Mouse (Mus musculus) right cerebral cortex, postnatal 14 days (tissue): ENCODE results near the gene Osbpl3.
A peak's percentile ranks its signal among the peaks of the same experiment; 100 is the strongest.

Experiments used
- DNase-seq: peaks from one replicate; pipeline ENCODE4 v3.0.0; 2022

The Osbpl3 gene

GRCm38 (mm10) chr6:50328901-50329300 lies 127.1 kb downstream of the Osbpl3 start:
- DNase-seq, result no peak

GRCm38 (mm10) chr6:50326192-50326591 lies 129.8 kb downstream of the Osbpl3 start:
- DNase-seq, result no peak

- no peak for DNase-seq
Measured at GRCm38 (mm10) chr6:50325485-50325884, 130.5 kb downstream of the Osbpl3 start.

- peak; percentile 62 for DNase-seq
Measured at GRCm38 (mm10) chr6:50322631-50323030, 133.4 kb downstream of the Osbpl3 start.

- no peak for DNase-seq
Measured at GRCm38 (mm10) chr6:50321739-50322138, 134.3 kb downstream of the Osbpl3 start.

GRCm38 (mm10) chr6:50318590-50319172 lies 137.3 kb downstream of the Osbpl3 start:
- DNase-seq, result peak; percentile 51

GRCm38 (mm10) chr6:50318150-50318549 lies 137.9 kb downstream of the Osbpl3 start:
- DNase-seq, result no peak

GRCm38 (mm10) chr6:50316795-50317505 lies 139.1 kb downstream of the Osbpl3 start:
- no peak for DNase-seq

GRCm38 (mm10) chr6:50314406-50315071 lies 141.5 kb downstream of the Osbpl3 start:
- DNase-seq, result peak; percentile 52

GRCm38 (mm10) chr6:50312647-50313046 lies 143.4 kb downstream of the Osbpl3 start:
- peak; percentile 72 for DNase-seq

- peak; percentile 52 for DNase-seq
Measured at GRCm38 (mm10) chr6:50309019-50309418, 147.0 kb downstream of the Osbpl3 start.

GRCm38 (mm10) chr6:50306625-50307024 lies 149.4 kb downstream of the Osbpl3 start:
- no peak for DNase-seq

GRCm38 (mm10) chr6:50304949-50305491 lies 151.0 kb downstream of the Osbpl3 start:
- DNase-seq, result peak; percentile 83

GRCm38 (mm10) chr6:50301121-50301520 lies 154.9 kb downstream of the Osbpl3 start:
- DNase-seq, result no peak

GRCm38 (mm10) chr6:50300622-50301021 lies 155.4 kb downstream of the Osbpl3 start:
- no peak for DNase-seq

- DNase-seq, result no peak
Measured at GRCm38 (mm10) chr6:50299071-50299470, 156.9 kb downstream of the Osbpl3 start.

- no peak for DNase-seq
Measured at GRCm38 (mm10) chr6:50297671-50298070, 158.3 kb downstream of the Osbpl3 start.

- no peak for DNase-seq
Measured at GRCm38 (mm10) chr6:50295136-50295535, 160.9 kb downstream of the Osbpl3 start.

- peak; percentile 74 for DNase-seq
Measured at GRCm38 (mm10) chr6:50294128-50294527, 161.9 kb downstream of the Osbpl3 start.

- no peak for DNase-seq
Measured at GRCm38 (mm10) chr6:50291650-50292049, 164.4 kb downstream of the Osbpl3 start.

GRCm38 (mm10) chr6:50286881-50287280 lies 169.1 kb downstream of the Osbpl3 start:
- DNase-seq, result no peak

GRCm38 (mm10) chr6:50279642-50280041 lies 176.4 kb downstream of the Osbpl3 start:
- no peak for DNase-seq

- no peak for DNase-seq
Measured at GRCm38 (mm10) chr6:50273947-50274346, 182.1 kb downstream of the Osbpl3 start.

- DNase-seq, result no peak
Measured at GRCm38 (mm10) chr6:50273416-50273815, 182.6 kb downstream of the Osbpl3 start.
